ENCODE assay signal across 10 mouse cellular contexts in genomic region chr11:98296277-98296676, GRCm38 (mm10). TPM values are rescaled to one million over a fixed set of nuclear protein-coding genes. Genes with fewer than 3 reads are reported as not detected.
A peak's percentile ranks its signal among the peaks of the same experiment; 100 is the strongest.
DNase-seq lines count a peak whose midpoint lies in the region; ATAC-seq and TF ChIP-seq lines count a peak whose summit lies in the region.
"Had no signal": no experiment of that assay in that cellular context is flagged by ENCODE, and none has a peak within 500 bp of the region (broad histone marks: within the 10 kb centered on the region; RNA-seq: fewer than 3 reads in every experiment).

No protein-coding gene starts in this region.

- H3K27me3 ChIP-seq in CH12.LX (replicated peaks), result peaks cover 89% of the 10 kb centered on the region
- peaks cover 7% of the 10 kb centered on the region for H3K27me3 ChIP-seq in kidney, embryonic 16.5 days (ENCODE audit: insufficient read depth, low read length)
- peaks cover 53% of the 10 kb centered on the region for H3K27me3 ChIP-seq in heart, embryonic 12.5 days (replicated peaks)

- TF ChIP-seq CTCF in CH12.LX (conservative IDR thresholded peaks at IDR 0.05 in 1 of 2, IDR thresholded peaks at IDR 0.05 in 1 of 2; ENCODE audit: low read depth in 2 of 2, low read length in 2 of 2), result peak; percentile 19 to 74; a peak in 2 of 4 replicates

- TF ChIP-seq RAD21 in CH12.LX (IDR thresholded peaks at IDR 0.05; ENCODE audit: low read depth, low read length), result peak; percentile 17

- H3K9ac ChIP-seq in CH12.LX (ENCODE audit: insufficient read depth, low read depth), result no peak overlapping the region
- H3K9ac ChIP-seq in kidney, embryonic 16.5 days (replicated peaks; ENCODE audit: low read length), result 0 out of 2 replicates have a peak overlapping the region, but pooled peaks have one; percentile 16
- no peak overlapping the region for H3K9ac ChIP-seq in heart, embryonic 12.5 days

- no peak overlapping the region for H3K4me3 ChIP-seq in CH12.LX (replicated peaks in 1 of 3; ENCODE audit: low read depth in 2 of 3, low read length in 2 of 3, poor library complexity in 1 of 3)
- no peak overlapping the region for H3K4me3 ChIP-seq in kidney, embryonic 16.5 days (ENCODE audit: low read length)
- H3K4me3 ChIP-seq in heart, embryonic 12.5 days, result no peak overlapping the region

- 11% methylated on average over 5 of the region's 5 CpGs for WGBS in kidney, embryonic 16.5 days
- 5% methylated on average over 5 of the region's 5 CpGs for WGBS in heart, embryonic 12.5 days

- H3K9me3 ChIP-seq in CH12.LX (replicated peaks; ENCODE audit: low read length), result no peaks in the 10 kb centered on the region
- H3K9me3 ChIP-seq in kidney, embryonic 16.5 days (ENCODE audit: low read length), result no peaks in the 10 kb centered on the region
- no peaks in the 10 kb centered on the region for H3K9me3 ChIP-seq in heart, embryonic 12.5 days (replicated peaks)

- TF ChIP-seq EP300 in CH12.LX (IDR thresholded peaks at IDR 0.05; ENCODE audit: low read length), result no peak

- no peak overlapping the region for H3K27ac ChIP-seq in CH12.LX (ENCODE audit: insufficient read depth, low read depth)
- H3K27ac ChIP-seq in kidney, embryonic 16.5 days (ENCODE audit: low read length), result no peak overlapping the region
- H3K27ac ChIP-seq in heart, embryonic 12.5 days (ENCODE audit: poor library complexity, severe bottlenecking), result no peak overlapping the region

- dilution Hi-C loops in CH12.LX (cut with MboI; ENCODE audit: extremely low pct_ligation_motif_present, extremely low pct_unique_long_range_greater_than_20kb, low sequenced_read_pairs), result no loop called here

- peak; percentile 64; the same call in 1 of the 2 replicates for ATAC-seq in frontal cortex, adult (ENCODE audit: low TSS enrichment)
- no peak for ATAC-seq in kidney, embryonic 16.5 days (ENCODE audit: low FRiP score, low TSS enrichment)
- peak; percentile 54; the same call in 1 of the 2 replicates for ATAC-seq in megakaryocyte-erythroid progenitor cell, adult 5-6 weeks (replicated peaks; ENCODE audit: low FRiP score, low TSS enrichment, poor library complexity, severe bottlenecking)
- no peak for ATAC-seq in erythroblast, adult 5-6 weeks (replicated peaks; ENCODE audit: low FRiP score, poor library complexity, severe bottlenecking)
- ATAC-seq in heart, embryonic 12.5 days (ENCODE audit: insufficient number of reproducible peaks, low FRiP score), result no peak

- peaks cover 2 to 17% of the 10 kb centered on the region in 2 experiments for H3K4me1 ChIP-seq in CH12.LX (ENCODE audit: control insufficient read depth in 1 of 2, insufficient read depth in 2 of 2)
- H3K4me1 ChIP-seq in kidney, embryonic 16.5 days (ENCODE audit: insufficient read depth, low read length), result peaks cover 36% of the 10 kb centered on the region
- H3K4me1 ChIP-seq in heart, embryonic 12.5 days (replicated peaks), result peaks cover 25% of the 10 kb centered on the region

- no peak for DNase-seq in frontal cortex, postnatal 14 days (ENCODE audit: low spot score in 2 of 2)
- peak; percentile 41 for DNase-seq in CH12.LX (ENCODE audit: extremely low read depth)
- DNase-seq in embryo, embryonic 10.5 days (ENCODE audit: low spot score), result peak; percentile 79

- no peak overlapping the region for H3K4me2 ChIP-seq in CH12.LX (ENCODE audit: insufficient read depth, low read depth, poor library complexity, severe bottlenecking)
- no peak overlapping the region for H3K4me2 ChIP-seq in kidney, embryonic 16.5 days (replicated peaks; ENCODE audit: low read depth, low read length)
- H3K4me2 ChIP-seq in heart, embryonic 12.5 days, result no peak overlapping the region

- no peaks in the 10 kb centered on the region for H3K36me3 ChIP-seq in CH12.LX (replicated peaks in 1 of 2; ENCODE audit: control insufficient read depth in 1 of 2, insufficient read depth in 1 of 2, low read length in 1 of 2)
- no peaks in the 10 kb centered on the region for H3K36me3 ChIP-seq in kidney, embryonic 16.5 days (ENCODE audit: insufficient read depth, low read length)
- H3K36me3 ChIP-seq in heart, embryonic 12.5 days, result no peaks in the 10 kb centered on the region

- in situ Hi-C loops in CH12.LX (cut with MboI; ENCODE audit: low pct_ligation_motif_present, low pct_unique_long_range_greater_than_20kb, low sequenced_read_pairs), result no loop called here

- H3K79me2 ChIP-seq in CH12.LX (replicated peaks; ENCODE audit: control insufficient read depth, extremely low read depth, insufficient read depth, poor library complexity, severe bottlenecking), result no peaks in the 10 kb centered on the region

- no peak for TF ChIP-seq POLR2A in CH12.LX (IDR thresholded peaks at IDR 0.05; ENCODE audit: low read depth, low read length)

TF ChIP-seq in CH12.LX, 34 proteins besides CTCF, POLR2A, EP300 and RAD21:
- TF ChIP-seq ZMIZ1 (IDR thresholded peaks at IDR 0.05; ENCODE audit: low read depth, low read length) (no peak), SMC3 (IDR thresholded peaks at IDR 0.05; ENCODE audit: low read depth, low read length) (peak; percentile 44), GABPA (IDR thresholded peaks at IDR 0.05; ENCODE audit: insufficient replicate concordance, low read depth, low read length) (no peak), MYC (IDR thresholded peaks at IDR 0.05; ENCODE audit: low read depth, low read length) (0 out of 2 replicates have a peak, but pooled peaks have one; percentile 30), JUN (IDR thresholded peaks at IDR 0.05; ENCODE audit: insufficient read depth, low read depth, low read length) (no peak)

RNA-seq across cellular contexts. Expression of gene Neurod2, which starts 33.2 kb away (rescaled TPM):
- not detected in 2 replicates for total RNA-seq in CH12.LX (2012; rRNA removed)
- not detected in 2 replicates for total RNA-seq in CH12.LX (2014; rRNA removed)
- not detected in 2 replicates for polyA plus RNA-seq in CH12.LX (2012; ENCODE audit: insufficient read length, low read depth)
- polyA plus RNA-seq in kidney, embryonic 16.5 days (2015; fragmentation: Nextera tagmentation; extraction: Ambion mirVana), result not detected in 2 replicates
- not detected in 2 replicates for total RNA-seq in megakaryocyte-erythroid progenitor cell, adult 5-6 weeks (2014; fragmentation: Nextera tagmentation)
- not detected in 2 replicates for total RNA-seq in megakaryocyte-erythroid progenitor cell, adult 5-6 weeks (2017)
- not detected in 2 replicates for total RNA-seq in erythroblast, adult 5-6 weeks (2015; ENCODE audit: low replicate concordance)
- total RNA-seq in erythroblast, adult 5-6 weeks (2017; ENCODE audit: low replicate concordance), result not detected in 2 replicates
- not detected in 2 replicates for polyA plus RNA-seq in heart, embryonic 12.5 days (2016; fragmentation: Nextera tagmentation; extraction: Ambion mirVana)
- total RNA-seq: heart, postnatal 10 days; neutrophil, adult 5-6 weeks had no signal

RNA-seq across cellular contexts. Expression of gene Ppp1r1b, which starts 51.9 kb away (rescaled TPM):
- total RNA-seq in CH12.LX (2012; rRNA removed) (0.08 TPM in 1 of 2 replicates, not detected in the other), CH12.LX (2014; rRNA removed) (not detected in 2 replicates)
- not detected in 2 replicates for polyA plus RNA-seq in CH12.LX (2012; ENCODE audit: insufficient read length, low read depth)
- 5.4 and 5.8 TPM in 2 replicates for polyA plus RNA-seq in kidney, embryonic 16.5 days (2015; fragmentation: Nextera tagmentation; extraction: Ambion mirVana)
- total RNA-seq in megakaryocyte-erythroid progenitor cell, adult 5-6 weeks (2014; fragmentation: Nextera tagmentation), result not detected in 2 replicates
- total RNA-seq in megakaryocyte-erythroid progenitor cell, adult 5-6 weeks (2017), result not detected in 2 replicates
- not detected in 2 replicates for total RNA-seq in erythroblast, adult 5-6 weeks (2015; ENCODE audit: low replicate concordance)
- not detected in 2 replicates for total RNA-seq in erythroblast, adult 5-6 weeks (2017; ENCODE audit: low replicate concordance)
- polyA plus RNA-seq in heart, embryonic 12.5 days (2016; fragmentation: Nextera tagmentation; extraction: Ambion mirVana), result 30.4 and 32.2 TPM in 2 replicates
- total RNA-seq: neutrophil, adult 5-6 weeks had no signal

Comparison
In these comparisons a context has a peak if more than half of its experiments do, and no peak if none do; other contexts are left out.
1. ATAC-seq: peak in frontal cortex, adult (single experiment) and megakaryocyte-erythroid progenitor cell, adult 5-6 weeks (single experiment); none in kidney, embryonic 16.5 days (single experiment), erythroblast, adult 5-6 weeks (single experiment) and heart, embryonic 12.5 days (single experiment).
2. DNase-seq: peak in CH12.LX (single experiment) and embryo, embryonic 10.5 days (single experiment); none in frontal cortex, postnatal 14 days (0 of 2).